Mouse (Mus musculus) erythroblast, embryonic 14.5 days (primary cell): ENCODE data around the gene Zbtb40. TPM values are rescaled to one million over a fixed set of nuclear protein-coding genes. Genes with fewer than 3 reads are reported as not detected.

ENCODE experiments used
- H3K27me3 ChIP-seq: 2 replicates; pipeline ENCODE4 v1.6.1; 2012; ENCODE audit warnings: inconsistent platforms; ENCODE audit not compliant: control insufficient read depth
- H3K36me3 ChIP-seq: 2 replicates; pipeline ENCODE4 v1.6.1; 2012; ENCODE audit warnings: mild to moderate bottlenecking, inconsistent platforms; ENCODE audit not compliant: control insufficient read depth
- H3K4me1 ChIP-seq: 2 replicates; pipeline ENCODE4 v1.6.1; 2012; ENCODE audit warnings: inconsistent platforms; ENCODE audit not compliant: control insufficient read depth
- H3K4me3 ChIP-seq: replicated peaks from 2 replicates; pipeline ENCODE3; 2012; ENCODE audit warnings: moderate library complexity, mild to moderate bottlenecking, inconsistent platforms
- H3K9me3 ChIP-seq: 2 replicates; pipeline ENCODE4 v1.6.1; 2012; ENCODE audit warnings: low read length, inconsistent platforms, mixed read lengths; ENCODE audit not compliant: control insufficient read depth
- GATA1 ChIP-seq: IDR thresholded peaks from 2 replicates; pipeline ENCODE4 v1.6.1; 2012; ENCODE audit warnings: low read length, inconsistent platforms, mixed read lengths
- TAL1 ChIP-seq: IDR thresholded peaks from 3 replicates; pipeline ENCODE4 v1.6.1; 2012; ENCODE audit warnings: low read length, inconsistent platforms, mixed read lengths
- polyA plus RNA-seq: library from polyadenylated mRNA; stranded (reverse); fragments of >175 nt; gene quantifications from 2 replicates; pipeline ENCODE4 v1.2.3, GENCODE M21; 2012

Zbtb40 gene
- polyA plus RNA-seq, 1 experiment: 0.17 TPM

GRCm38 (mm10) chr4:136969096-136969495 lies 79.5 kb downstream of the Zbtb40 start:
- H3K36me3 ChIP-seq: no peaks in the 10 kb centered on the region
- peaks cover 55% of the 10 kb centered on the region for H3K27me3 ChIP-seq
- H3K9me3 ChIP-seq: no peaks in the 10 kb centered on the region
- TF ChIP-seq TAL1 (no peak), GATA1 (no peak)
- H3K4me3 ChIP-seq: no peak overlapping the region
- H3K4me1 ChIP-seq: peaks cover 4% of the 10 kb centered on the region

DNA sequence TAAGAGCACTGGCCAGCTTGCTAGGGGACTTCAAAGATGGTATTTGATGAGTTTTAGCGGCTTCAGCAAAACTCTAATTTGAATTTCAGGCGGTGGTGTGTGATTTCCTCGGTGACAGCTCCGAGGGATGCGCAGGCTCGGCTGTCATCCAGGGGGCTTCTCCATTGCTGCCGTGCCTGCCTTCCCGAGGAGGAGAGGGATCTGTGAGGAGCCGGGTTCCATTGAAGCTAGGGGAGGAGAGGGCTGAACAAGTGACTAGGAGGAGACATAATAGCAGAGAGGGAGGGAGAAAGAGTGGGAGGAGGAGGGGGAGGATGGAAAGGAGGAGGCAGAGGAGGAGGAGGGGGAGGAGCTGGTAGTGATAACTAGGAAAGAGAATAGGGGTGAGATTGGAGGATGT lies 81.1 kb downstream of the Zbtb40 start:
- Histone ChIP-seq H3K4me1 (peaks cover 4% of the 10 kb centered on the region), H3K36me3 (no peaks in the 10 kb centered on the region), H3K4me3 (no peak overlapping the region), H3K9me3 (no peaks in the 10 kb centered on the region), H3K27me3 (peaks cover 54% of the 10 kb centered on the region)
- no peak for TF ChIP-seq GATA1
- TF ChIP-seq TAL1: no peak

DNA sequence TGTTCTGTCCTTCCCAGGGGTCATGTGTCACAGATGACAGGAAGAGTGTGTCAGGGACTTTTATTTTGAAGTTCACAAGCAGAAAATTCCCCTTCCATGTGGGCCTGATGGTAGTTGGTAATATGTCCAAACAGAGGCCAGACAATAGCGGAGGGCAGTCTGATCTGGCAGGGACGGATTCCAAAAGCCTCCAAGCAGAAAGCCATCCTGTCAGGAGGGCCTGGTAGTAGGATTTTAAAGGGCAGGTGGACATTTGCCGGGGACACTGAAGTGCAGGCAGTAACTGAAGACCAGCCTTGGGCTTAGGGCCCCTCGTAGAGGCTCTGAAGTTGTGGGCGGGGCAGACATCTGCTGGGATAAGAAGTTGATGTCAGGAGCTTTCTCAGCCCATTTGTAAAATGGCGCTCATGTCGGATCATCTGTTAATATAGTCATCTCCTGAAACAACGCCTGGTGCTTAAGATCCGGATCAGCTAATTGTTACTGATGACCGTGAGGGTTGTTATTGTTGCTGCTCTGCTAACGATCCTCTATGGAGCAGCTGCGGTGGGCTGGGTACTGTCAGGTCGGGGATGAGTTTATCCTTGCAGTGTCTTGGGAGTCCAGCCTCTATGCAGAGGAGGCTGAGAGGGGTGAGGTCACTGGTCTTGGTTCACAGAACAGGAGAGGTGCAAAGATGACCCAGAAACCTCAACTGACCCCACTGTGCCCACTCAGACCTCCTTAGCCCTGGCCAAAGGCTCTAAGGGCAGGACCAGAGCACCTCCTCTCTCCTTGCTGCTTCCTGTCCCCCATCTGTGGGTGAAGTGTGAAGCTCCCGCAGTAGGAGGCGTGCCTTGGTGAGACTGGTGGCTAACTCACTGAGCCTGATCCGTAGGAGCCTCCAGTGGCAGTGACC lies 81.9 kb downstream of the Zbtb40 start:
- H3K4me3 ChIP-seq: no peak overlapping the region
- no peaks in the 10 kb centered on the region for H3K36me3 ChIP-seq
- TF ChIP-seq TAL1 (no peak), GATA1 (no peak)
- H3K9me3 ChIP-seq: no peaks in the 10 kb centered on the region
- H3K4me1 ChIP-seq: peaks cover 6% of the 10 kb centered on the region
- peaks cover 54% of the 10 kb centered on the region for H3K27me3 ChIP-seq

GRCm38 (mm10) chr4:136964990-136965421 lies 83.6 kb downstream of the Zbtb40 start:
- TF ChIP-seq GATA1 (no peak), TAL1 (no peak)
- Histone ChIP-seq H3K9me3 (no peaks in the 10 kb centered on the region), H3K27me3 (peaks cover 65% of the 10 kb centered on the region), H3K4me1 (peaks cover 6% of the 10 kb centered on the region; the same call in 1 of the 2 replicates), H3K4me3 (no peak overlapping the region), H3K36me3 (no peaks in the 10 kb centered on the region)

DNA sequence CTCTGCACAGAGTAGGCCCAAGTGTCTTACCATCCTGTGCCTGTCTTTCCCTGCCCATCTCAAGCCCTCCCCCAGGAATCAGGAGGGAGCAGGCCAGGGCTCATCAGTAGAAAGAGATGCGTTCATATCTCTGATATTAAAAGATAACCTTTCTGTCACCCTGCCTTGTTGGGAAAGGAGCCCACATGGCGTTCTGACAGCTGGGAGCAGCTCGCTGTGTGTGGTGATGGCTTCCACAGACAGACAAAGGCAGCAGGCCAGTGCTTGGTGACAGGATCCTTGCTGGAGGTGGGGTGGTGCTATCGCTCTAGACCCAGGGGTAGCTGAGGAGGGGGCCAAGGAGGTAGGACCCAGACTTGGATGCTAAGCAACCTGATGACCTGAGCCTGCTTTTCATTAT lies 86.2 kb downstream of the Zbtb40 start:
- Histone ChIP-seq H3K9me3 (no peaks in the 10 kb centered on the region), H3K36me3 (no peaks in the 10 kb centered on the region), H3K4me1 (peaks cover 4% of the 10 kb centered on the region; the same call in 1 of the 2 replicates), H3K27me3 (peaks cover 71% of the 10 kb centered on the region), H3K4me3 (no peak overlapping the region)
- TF ChIP-seq GATA1: no peak
- no peak for TF ChIP-seq TAL1

DNA sequence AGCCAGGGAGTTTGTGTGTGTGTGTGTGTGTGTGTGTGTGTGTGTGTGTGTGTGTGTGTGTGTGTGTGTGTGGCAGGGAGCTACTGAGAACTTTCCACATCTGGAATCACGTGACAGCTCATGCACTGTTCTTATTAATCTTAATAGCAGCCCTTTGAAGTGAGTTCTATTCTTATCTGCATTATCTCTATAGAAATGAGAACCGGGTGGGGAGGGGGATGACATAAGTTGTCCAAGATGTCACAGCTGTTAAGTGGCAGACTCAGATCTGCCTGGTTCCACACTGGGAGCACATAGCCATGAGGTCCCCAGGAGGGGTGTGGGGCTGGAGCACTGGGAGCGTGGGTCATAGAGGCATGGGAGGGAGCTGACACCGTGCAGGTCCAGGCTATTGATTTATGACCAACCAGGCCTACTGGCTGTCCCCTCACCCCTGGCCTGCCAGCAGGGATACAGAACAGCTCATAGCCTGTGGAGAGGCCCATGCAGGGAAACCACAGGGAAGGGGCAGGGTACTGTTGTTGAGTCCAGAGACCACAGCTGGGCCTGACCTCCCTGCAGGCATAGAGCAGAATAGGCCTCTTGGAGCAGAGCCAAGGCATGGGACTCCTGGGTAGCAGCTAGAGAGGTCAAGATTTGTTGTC lies 86.8 kb downstream of the Zbtb40 start:
- H3K4me3 ChIP-seq: no peak overlapping the region
- H3K36me3 ChIP-seq: no peaks in the 10 kb centered on the region
- peaks cover 6% of the 10 kb centered on the region for H3K4me1 ChIP-seq
- peaks cover 71% of the 10 kb centered on the region for H3K27me3 ChIP-seq
- no peak for TF ChIP-seq TAL1
- TF ChIP-seq GATA1: no peak
- no peaks in the 10 kb centered on the region for H3K9me3 ChIP-seq

- peaks cover 72% of the 10 kb centered on the region for H3K27me3 ChIP-seq
- TF ChIP-seq TAL1 (no peak), GATA1 (no peak)
- H3K4me3 ChIP-seq: no peak overlapping the region
- no peaks in the 10 kb centered on the region for H3K36me3 ChIP-seq
- peaks cover 2% of the 10 kb centered on the region; the same call in 1 of the 2 replicates for H3K9me3 ChIP-seq
- H3K4me1 ChIP-seq: peaks cover 6% of the 10 kb centered on the region
Observed at GRCm38 (mm10) chr4:136960581-136960980, 88.0 kb downstream of the Zbtb40 start.

- peaks cover 72% of the 10 kb centered on the region for H3K27me3 ChIP-seq
- H3K36me3 ChIP-seq: no peaks in the 10 kb centered on the region
- TF ChIP-seq GATA1 (no peak), TAL1 (no peak)
- H3K4me3 ChIP-seq: no peak overlapping the region
- H3K9me3 ChIP-seq: peaks cover 2% of the 10 kb centered on the region; the same call in 1 of the 2 replicates
- peaks cover 3% of the 10 kb centered on the region; the same call in 1 of the 2 replicates for H3K4me1 ChIP-seq
Observed at GRCm38 (mm10) chr4:136960068-136960467, 88.5 kb downstream of the Zbtb40 start.
